Mouse (Mus musculus): ENCODE results near the gene Tbc1d16. TPM values are rescaled to one million over a fixed set of nuclear protein-coding genes. Genes with fewer than 3 reads are reported as not detected.
"Not testable (repeated sequence)": the region's sequence is repeated elsewhere in the genome, so short reads cannot be mapped to it uniquely, and the experiment has no call there.

Tbc1d16 gene
- 1.5 and 1.6 TPM in 2 replicates for polyA plus RNA-seq (2015; fragmentation: Nextera tagmentation; extraction: Ambion mirVana)

GRCm38 (mm10) chr11:119228091-119228781, at the start of gene Tbc1d16, which contains the start of gene Ccdc40:
TSS of gene Tbc1d16 (minus strand) at chr11:119228499.
TSS of gene Ccdc40 (plus strand) at chr11:119228572.
- peak within 1 kb of the TSS; percentile 69 for H3K9ac ChIP-seq
- H3K9me3 ChIP-seq (replicated peaks): no peaks in the 10 kb centered on the region
- no peak within 1 kb of the TSS for H3K27ac ChIP-seq
- 1% methylated on average over 66 of the region's 66 CpGs for WGBS (ENCODE audit: insufficient replicate concordance)
- peaks cover 71% of the 10 kb centered on the region for H3K27me3 ChIP-seq
- no peaks in the 10 kb centered on the region for H3K36me3 ChIP-seq
- H3K4me3 ChIP-seq (replicated peaks): peak within 1 kb of the TSS; percentile 63
- peak; percentile 77 for ATAC-seq (ENCODE audit: low read depth)
- H3K4me1 ChIP-seq (replicated peaks): peaks cover 25% of the 10 kb centered on the region
- peak within 1 kb of the TSS; percentile 81 for H3K4me2 ChIP-seq
- DNase-seq: peak; percentile 55

- ATAC-seq (ENCODE audit: low read depth) (no peak), DNase-seq (no peak)
- no peak overlapping the region for H3K9ac ChIP-seq
- H3K4me2 ChIP-seq: no peak overlapping the region
- H3K9me3 ChIP-seq (replicated peaks): no peaks in the 10 kb centered on the region
- H3K36me3 ChIP-seq: peaks cover 53% of the 10 kb centered on the region
- WGBS (ENCODE audit: insufficient replicate concordance): 80% methylated on average over 8 of the region's 8 CpGs
- H3K27me3 ChIP-seq: no peaks in the 10 kb centered on the region
- H3K4me1 ChIP-seq (replicated peaks): peaks cover 21% of the 10 kb centered on the region
- no peak overlapping the region for H3K27ac ChIP-seq
- no peak overlapping the region for H3K4me3 ChIP-seq (replicated peaks)
Measured at GRCm38 (mm10) chr11:119273186-119273930, 45.1 kb upstream of the Tbc1d16 start.

- WGBS (ENCODE audit: insufficient replicate concordance): 54% methylated on average over 3 of the region's 3 CpGs
Measured at GRCm38 (mm10) chr11:119272492-119272891, 44.2 kb upstream of the Tbc1d16 start.

GRCm38 (mm10) chr11:119268557-119269195, 40.4 kb upstream of the Tbc1d16 start:
- Histone ChIP-seq H3K4me2 (peak overlapping the region; percentile 96), H3K27me3 (no peaks in the 10 kb centered on the region), H3K4me3 (replicated peaks) (peak overlapping the region; percentile 76), H3K4me1 (replicated peaks) (peaks cover 38% of the 10 kb centered on the region), H3K9me3 (replicated peaks) (no peaks in the 10 kb centered on the region), H3K27ac (peak overlapping the region; percentile 66), H3K36me3 (peaks cover 29% of the 10 kb centered on the region), H3K9ac (peak overlapping the region; percentile 82)
- no peak for ATAC-seq (ENCODE audit: low read depth)
- WGBS (ENCODE audit: insufficient replicate concordance): 68% methylated on average over 16 of the region's 16 CpGs
- DNase-seq: no peak

More at GRCm38 (mm10) chr11:119272492-119272891, 44.2 kb upstream of the Tbc1d16 start:
- Histone ChIP-seq H3K36me3 (peaks cover 53% of the 10 kb centered on the region), H3K4me1 (replicated peaks) (peaks cover 28% of the 10 kb centered on the region)
- H3K4me2 ChIP-seq; H3K9ac ChIP-seq; ATAC-seq (ENCODE audit: low read depth); H3K9me3 ChIP-seq (replicated peaks); DNase-seq; H3K27ac ChIP-seq; H3K27me3 ChIP-seq; H3K4me3 ChIP-seq (replicated peaks): not testable (repeated sequence)

- no peaks in the 10 kb centered on the region for H3K9me3 ChIP-seq (replicated peaks)
- WGBS (ENCODE audit: insufficient replicate concordance): 2% methylated on average over 52 of the region's 52 CpGs
- ATAC-seq (ENCODE audit: low read depth) (peak; percentile 81), DNase-seq (peak; percentile 91)
- peak within 1 kb of the TSS; percentile 96 for H3K4me2 ChIP-seq
- H3K27ac ChIP-seq: peak within 1 kb of the TSS; percentile 66
- H3K4me3 ChIP-seq (replicated peaks): peak within 1 kb of the TSS; percentile 76
- H3K36me3 ChIP-seq: peaks cover 22% of the 10 kb centered on the region
- H3K9ac ChIP-seq: peak within 1 kb of the TSS; percentile 82
- peaks cover 36% of the 10 kb centered on the region for H3K4me1 ChIP-seq (replicated peaks)
- H3K27me3 ChIP-seq: no peaks in the 10 kb centered on the region
Measured at GRCm38 (mm10) chr11:119267768-119268556, 39.7 kb upstream of the Tbc1d16 start, which contains the start of gene Gaa. TSS of gene Gaa (plus strand) at chr11:119267887.

- Histone ChIP-seq H3K4me3 (replicated peaks) (0 out of 2 replicates have a peak overlapping the region, but pooled peaks have one; percentile 76), H3K4me1 (replicated peaks) (peaks cover 33% of the 10 kb centered on the region), H3K9me3 (replicated peaks) (no peaks in the 10 kb centered on the region), H3K4me2 (peak overlapping the region; percentile 96), H3K36me3 (peaks cover 16% of the 10 kb centered on the region), H3K9ac (0 out of 2 replicates have a peak overlapping the region, but pooled peaks have one; percentile 10), H3K27ac (no peak overlapping the region), H3K27me3 (no peaks in the 10 kb centered on the region)
- DNase-seq (no peak), ATAC-seq (ENCODE audit: low read depth) (peak; percentile 8; the same call in 1 of the 2 replicates)
- 52% methylated on average over 6 of the region's 6 CpGs for WGBS (ENCODE audit: insufficient replicate concordance)
Measured at GRCm38 (mm10) chr11:119267241-119267674, 39.0 kb upstream of the Tbc1d16 start.

- no peak overlapping the region for H3K4me2 ChIP-seq
- 45% methylated on average over 7 of the region's 7 CpGs for WGBS (ENCODE audit: insufficient replicate concordance)
- DNase-seq: no peak
Measured at GRCm38 (mm10) chr11:119265811-119266210, 37.5 kb upstream of the Tbc1d16 start.

GRCm38 (mm10) chr11:119264413-119264812, 36.1 kb upstream of the Tbc1d16 start:
- H3K9me3 ChIP-seq (replicated peaks): no peaks in the 10 kb centered on the region
- no peak overlapping the region for H3K4me2 ChIP-seq
- no peak overlapping the region for H3K4me3 ChIP-seq (replicated peaks)
- H3K36me3 ChIP-seq: no peaks in the 10 kb centered on the region
- H3K27ac ChIP-seq: no peak overlapping the region
- peaks cover 28% of the 10 kb centered on the region for H3K4me1 ChIP-seq (replicated peaks)
- no peaks in the 10 kb centered on the region for H3K27me3 ChIP-seq
- no peak for DNase-seq
- no peak for ATAC-seq (ENCODE audit: low read depth)
- WGBS (ENCODE audit: insufficient replicate concordance): 80% methylated on average over 13 of the region's 13 CpGs
- no peak overlapping the region for H3K9ac ChIP-seq

More at GRCm38 (mm10) chr11:119265811-119266210, 37.5 kb upstream of the Tbc1d16 start:
- H3K4me1 ChIP-seq (replicated peaks): peaks cover 33% of the 10 kb centered on the region
- no peak overlapping the region for H3K4me3 ChIP-seq (replicated peaks)
- ATAC-seq (ENCODE audit: low read depth): no peak
- no peak overlapping the region for H3K27ac ChIP-seq
- H3K36me3 ChIP-seq: peaks cover 7% of the 10 kb centered on the region
- H3K27me3 ChIP-seq: no peaks in the 10 kb centered on the region
- no peak overlapping the region for H3K9ac ChIP-seq
- H3K9me3 ChIP-seq (replicated peaks): no peaks in the 10 kb centered on the region

- ATAC-seq (ENCODE audit: low read depth) (no peak), DNase-seq (no peak)
- Histone ChIP-seq H3K27me3 (no peaks in the 10 kb centered on the region), H3K9me3 (replicated peaks) (no peaks in the 10 kb centered on the region), H3K4me3 (replicated peaks) (no peak overlapping the region), H3K4me2 (no peak overlapping the region), H3K36me3 (no peaks in the 10 kb centered on the region), H3K9ac (no peak overlapping the region), H3K27ac (no peak overlapping the region), H3K4me1 (replicated peaks) (peaks cover 10% of the 10 kb centered on the region; the same call in 1 of the 2 replicates)
- 65% methylated on average over 8 of the region's 8 CpGs for WGBS (ENCODE audit: insufficient replicate concordance)
Measured at GRCm38 (mm10) chr11:119259977-119260376, 31.7 kb upstream of the Tbc1d16 start.

- DNase-seq (peak; percentile 65), ATAC-seq (ENCODE audit: low read depth) (peak; percentile 73)
- peak overlapping the region; percentile 58 for H3K4me2 ChIP-seq
- H3K4me1 ChIP-seq (replicated peaks): peaks cover 10% of the 10 kb centered on the region; the same call in 1 of the 2 replicates
- 53% methylated on average over 23 of the region's 23 CpGs for WGBS (ENCODE audit: insufficient replicate concordance)
- H3K27ac ChIP-seq: peak overlapping the region; percentile 29; the same call in 1 of the 2 replicates
- H3K9ac ChIP-seq: 0 out of 2 replicates have a peak overlapping the region, but pooled peaks have one; percentile 13
- H3K9me3 ChIP-seq (replicated peaks): no peaks in the 10 kb centered on the region
- no peaks in the 10 kb centered on the region for H3K36me3 ChIP-seq
- H3K27me3 ChIP-seq: no peaks in the 10 kb centered on the region
- peak overlapping the region; percentile 38 for H3K4me3 ChIP-seq (replicated peaks)
Measured at GRCm38 (mm10) chr11:119258572-119259322, 30.4 kb upstream of the Tbc1d16 start.

Data from liver, embryonic 13.5 days (tissue).